ENCODE assay signal across 21 mouse cellular contexts in genomic region chr16:20405335-20405734, GRCm38 (mm10). TPM values are rescaled to one million over a fixed set of nuclear protein-coding genes. Genes with fewer than 3 reads are reported as not detected.
DNase-seq lines count a peak whose midpoint lies in the region; ATAC-seq and TF ChIP-seq lines count a peak whose summit lies in the region.
"Had no signal": no experiment of that assay in that cellular context is flagged by ENCODE, and none has a peak within 500 bp of the region (broad histone marks: within the 10 kb centered on the region; RNA-seq: fewer than 3 reads in every experiment).

No protein-coding gene starts in this region.

- H3K9ac ChIP-seq in lung, postnatal 0 days (replicated peaks; ENCODE audit: low read depth) = no peak overlapping the region
- H3K9ac ChIP-seq in stomach, postnatal 0 days (ENCODE audit: low read length) = no peak overlapping the region

- ATAC-seq in lung, postnatal 0 days = peak; percentile 5; the same call in 1 of the 2 replicates
- ATAC-seq in stomach, postnatal 0 days (ENCODE audit: low FRiP score, low TSS enrichment) = peak; percentile 81; the same call in 1 of the 2 replicates
- ATAC-seq: activated CD4-positive, CD25-positive, alpha-beta regulatory T cell, adult 4 months; CD4-positive, CD25-positive, alpha-beta regulatory T cell, adult 4 months; Patski had no signal

- no peaks in the 10 kb centered on the region for H3K9me3 ChIP-seq in lung, postnatal 0 days (ENCODE audit: low read length)
- no peaks in the 10 kb centered on the region for H3K9me3 ChIP-seq in stomach, postnatal 0 days (ENCODE audit: control insufficient read depth, low read length)
- H3K9me3 ChIP-seq: G1E had no signal

- WGBS in lung, postnatal 0 days = 75% methylated on average over 4 of the region's 4 CpGs
- 76% methylated on average over 4 of the region's 4 CpGs for WGBS in stomach, postnatal 0 days

- H3K27me3 ChIP-seq in lung, postnatal 0 days (replicated peaks; ENCODE audit: insufficient read depth, low read length) = no peaks in the 10 kb centered on the region
- no peaks in the 10 kb centered on the region for H3K27me3 ChIP-seq in stomach, postnatal 0 days (ENCODE audit: control insufficient read depth, insufficient read depth, low read length)
- H3K27me3 ChIP-seq: CH12.LX, Patski had no signal

- peaks cover 10% of the 10 kb centered on the region; the same call in 1 of the 2 replicates for H3K36me3 ChIP-seq in lung, postnatal 0 days (ENCODE audit: insufficient read depth, low read length)
- H3K36me3 ChIP-seq in stomach, postnatal 0 days (ENCODE audit: control insufficient read depth, insufficient read depth, low read length) = no peaks in the 10 kb centered on the region; the same call in 1 of the 2 replicates

- peak; percentile 76 for DNase-seq in heart, adult 11 months
- DNase-seq in heart, postnatal 10 days = no peak
- no peak for DNase-seq in lung, postnatal 0 days (ENCODE audit: low spot score)
- DNase-seq in lung, postnatal 14 days = no peak
- DNase-seq in stomach, postnatal 0 days (ENCODE audit: low spot score) = peak; percentile 26
- DNase-seq in kidney, postnatal 25 days = no peak
- DNase-seq: adrenal gland, adult 2 months; adrenal gland, adult 8-10 months; adrenal gland, postnatal 10 days; adrenal gland, postnatal 14 days; adrenal gland, postnatal 25 days; adrenal gland, postnatal 36 days; B cell, adult 2 months; cerebellum, adult 11 months; cerebellum, adult 11-12 months; cerebellum, adult 18-20 months had no signal

- intact Hi-C loops in heart, postnatal 10 days (cut with DNase I) = no loop called here

- no peak overlapping the region for H3K27ac ChIP-seq in lung, postnatal 0 days (ENCODE audit: low read length)
- no peak overlapping the region for H3K27ac ChIP-seq in stomach, postnatal 0 days (replicated peaks)

- no peaks in the 10 kb centered on the region for H3K4me1 ChIP-seq in lung, postnatal 0 days (ENCODE audit: insufficient read depth, low read depth, low read length)
- H3K4me1 ChIP-seq in stomach, postnatal 0 days (replicated peaks; ENCODE audit: control insufficient read depth, insufficient read depth) = no peaks in the 10 kb centered on the region

- no peak for TF ChIP-seq CTCF in lung, postnatal 0 days (IDR thresholded peaks at IDR 0.05)
- TF ChIP-seq CTCF in stomach, postnatal 0 days (IDR thresholded peaks at IDR 0.05; ENCODE audit: low read depth) = peak; percentile 15; the same call in 1 of the 2 replicates

- H3K4me2 ChIP-seq in lung, postnatal 0 days (replicated peaks; ENCODE audit: low read depth, low read length) = no peak overlapping the region
- no peak overlapping the region for H3K4me2 ChIP-seq in stomach, postnatal 0 days (replicated peaks; ENCODE audit: low read depth)

- no peak for TF ChIP-seq EP300 in lung, postnatal 0 days (IDR thresholded peaks at IDR 0.05)
- no peak for TF ChIP-seq EP300 in stomach, postnatal 0 days (optimal IDR thresholded peaks at IDR 0.05)

- no peak overlapping the region for H3K4me3 ChIP-seq in lung, postnatal 0 days (ENCODE audit: low read depth, low read length)
- H3K4me3 ChIP-seq in stomach, postnatal 0 days (ENCODE audit: low read depth, low read length) = no peak overlapping the region

RNA-seq across cellular contexts. Expression of gene Abcc5, which starts 20.9 kb away (rescaled TPM):
- 10 to 100 TPM; 48.1 to 53.5 TPM for total RNA-seq in heart, postnatal 10 days (2021)
- 57.4 and 71.6 TPM in 2 replicates for polyA plus RNA-seq in lung, postnatal 0 days (2015; fragmentation: Nextera tagmentation; extraction: Ambion mirVana)
- 15.9 and 19.3 TPM in 2 replicates for polyA plus RNA-seq in stomach, postnatal 0 days (2015; fragmentation: Nextera tagmentation; extraction: Ambion mirVana)

Comparison
In these comparisons a context has a peak if more than half of its experiments do, and no peak if none do; other contexts are left out.
1. DNase-seq: peak in heart, adult 11 months (single experiment) and stomach, postnatal 0 days (single experiment); none in heart, postnatal 10 days (0 of 2), lung, postnatal 0 days (single experiment), lung, postnatal 14 days (single experiment) and kidney, postnatal 25 days (0 of 2).